Mouse (Mus musculus) lung, embryonic 14.5 days (tissue): Measurements from ENCODE around the gene Rassf10. TPM values are rescaled to one million over a fixed set of nuclear protein-coding genes. Genes with fewer than 3 reads are reported as not detected.
A peak's percentile ranks its signal among the peaks of the same experiment; 100 is the strongest.

Experiments used
- ATAC-seq: fragments of 200-750 bp; cut with Nextera tagmentation; 2 replicates; pipeline ENCODE4 v1.8.0; 2017; ENCODE audit warnings: mild to moderate bottlenecking, moderate TSS enrichment, moderate library complexity; ENCODE audit not compliant: insufficient read depth
- DNase-seq: peaks from one replicate; pipeline ENCODE4 v3.0.0-alpha.2; 2015
- H3K27ac ChIP-seq: fragments of 300-500 bp; sonication (generic); 2 replicates; pipeline ENCODE4 v1.5.1; 2014; ENCODE audit warnings: low read depth, mild to moderate bottlenecking, moderate library complexity
- H3K27me3 ChIP-seq: fragments of 300-500 bp; sonication (generic); 2 replicates; pipeline ENCODE4 v1.6.1; 2014; ENCODE audit warnings: low read length, control low read depth; ENCODE audit not compliant: insufficient read depth
- H3K36me3 ChIP-seq: fragments of 300-500 bp; sonication (generic); 2 replicates; pipeline ENCODE4 v1.6.1; 2014; ENCODE audit warnings: control low read depth; ENCODE audit not compliant: insufficient read depth
- H3K4me1 ChIP-seq: fragments of 300-500 bp; sonication (generic); 2 replicates; pipeline ENCODE4 v1.6.1; 2014; ENCODE audit warnings: antibody characterized with exemption, control low read depth; ENCODE audit not compliant: insufficient read depth
- H3K4me2 ChIP-seq: fragments of 300-500 bp; sonication (generic); 2 replicates; pipeline ENCODE4 v1.6.1; 2014; ENCODE audit warnings: mild to moderate bottlenecking
- H3K4me3 ChIP-seq: fragments of 300-500 bp; sonication (generic); 2 replicates; pipeline ENCODE4 v1.5.1; 2014; ENCODE audit warnings: low read depth, low read length
- H3K9ac ChIP-seq: fragments of 300-500 bp; sonication (generic); 2 replicates; pipeline ENCODE4 v1.6.1; 2014
- H3K9me3 ChIP-seq: fragments of 300-500 bp; sonication (generic); 2 replicates; pipeline ENCODE4 v1.6.1; 2016; ENCODE audit warnings: low read depth, low read length, control low read depth
- CTCF ChIP-seq: IDR thresholded peaks from 2 replicates; pipeline ENCODE4 v1.5.1; 2016; ENCODE audit warnings: antibody characterized with exemption, low read depth
- WGBS: fragments of 180-500 bp; shearing (Covaris S2); extraction: QIAGEN DNeasy Blood & Tissue Kit; methylation state at CpG from one replicate; pipeline ENCODE4 v1.1.7; 2014; 5-methylcytosine and 5-hydroxymethylcytosine counted together
- polyA plus RNA-seq: library from polyadenylated mRNA; unstranded; fragments of >200 nt; fragmentation: Nextera tagmentation; extraction: Ambion mirVana; gene quantifications from 2 replicates; pipeline ENCODE4 v1.2.1, GENCODE M21; 2014

Gene Rassf10
- polyA plus RNA-seq, 1 experiment from 2014 or later, result 22.0 TPM

DNA sequence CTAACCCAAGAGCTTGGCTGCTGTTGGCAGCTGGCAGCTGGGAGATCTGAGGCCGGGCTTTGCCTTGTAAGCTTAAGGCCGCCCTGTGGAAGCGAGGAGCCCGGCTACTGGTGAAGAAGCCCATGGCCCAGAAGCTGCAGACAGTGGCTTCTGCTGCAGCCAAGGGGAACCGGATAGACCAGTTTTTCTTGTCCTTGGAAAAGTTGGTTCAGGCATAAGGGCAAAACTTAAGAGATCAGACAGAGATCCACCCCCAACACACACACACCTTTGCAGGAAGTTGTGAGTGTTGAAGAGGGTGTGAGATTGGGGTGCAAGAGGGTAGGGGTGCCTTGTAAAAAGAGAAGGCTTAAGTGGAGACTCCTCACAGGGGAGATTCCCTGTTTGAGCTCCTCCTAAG lies 39.2 kb downstream of the Rassf10 start:
- no peaks in the 10 kb centered on the region for H3K36me3 ChIP-seq
- no peak for ATAC-seq

DNA sequence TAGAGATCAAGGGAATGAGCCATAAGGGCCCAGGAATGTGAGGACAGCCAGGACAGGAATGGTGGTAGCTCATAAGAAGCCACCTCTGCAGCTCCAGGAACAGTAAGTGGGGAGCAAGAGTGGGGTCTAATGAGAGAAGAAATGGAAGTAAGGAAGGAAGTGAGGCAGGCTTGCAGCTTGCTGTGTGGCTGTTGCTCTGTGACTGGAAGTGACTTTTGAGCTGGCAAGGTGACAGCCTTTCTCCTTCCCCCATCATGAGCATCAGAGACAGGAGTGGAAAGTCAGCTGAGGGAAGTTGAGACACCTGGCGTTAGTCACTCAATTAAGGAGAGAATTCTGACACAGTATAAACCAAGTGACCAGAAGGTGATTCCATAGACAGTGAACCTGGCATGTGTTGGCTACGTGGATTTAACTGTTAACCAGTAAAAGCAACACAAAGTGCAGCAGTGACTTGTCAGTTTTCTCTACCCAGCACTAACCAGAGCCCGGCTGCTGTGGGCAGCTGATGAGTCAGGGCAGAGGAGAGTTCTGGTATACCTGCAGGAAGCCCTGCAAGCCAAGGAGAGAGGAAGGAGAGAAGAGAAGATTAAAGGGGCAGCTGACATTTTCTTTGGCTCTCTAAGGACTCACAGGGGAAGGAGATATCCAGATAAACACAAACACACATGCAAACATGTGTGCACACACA lies 49.9 kb downstream of the Rassf10 start:
- Histone ChIP-seq H3K4me2 (no peak overlapping the region), H3K4me1 (no peaks in the 10 kb centered on the region), H3K9me3 (no peaks in the 10 kb centered on the region), H3K4me3 (no peak overlapping the region), H3K27me3 (no peaks in the 10 kb centered on the region), H3K9ac (no peak overlapping the region), H3K27ac (no peak overlapping the region), H3K36me3 (no peaks in the 10 kb centered on the region)
- 74% methylated on average over 3 of the region's 3 CpGs for WGBS
- no peak for TF ChIP-seq CTCF
- DNase-seq (no peak), ATAC-seq (no peak)

More for the DNA sequence above, 39.2 kb downstream of the Rassf10 start:
- Histone ChIP-seq H3K4me1 (0 out of 2 replicates have a peak, but pooled peaks cover 5% of the 10 kb centered on the region), H3K4me3 (no peak overlapping the region), H3K27me3 (no peaks in the 10 kb centered on the region), H3K27ac (0 out of 2 replicates have a peak overlapping the region, but pooled peaks have one; percentile 46), H3K9me3 (no peaks in the 10 kb centered on the region), H3K4me2 (no peak overlapping the region), H3K9ac (no peak overlapping the region)
- TF ChIP-seq CTCF, result no peak
- peak; percentile 69 for DNase-seq
- 61% methylated on average over 5 of the region's 5 CpGs for WGBS

DNA sequence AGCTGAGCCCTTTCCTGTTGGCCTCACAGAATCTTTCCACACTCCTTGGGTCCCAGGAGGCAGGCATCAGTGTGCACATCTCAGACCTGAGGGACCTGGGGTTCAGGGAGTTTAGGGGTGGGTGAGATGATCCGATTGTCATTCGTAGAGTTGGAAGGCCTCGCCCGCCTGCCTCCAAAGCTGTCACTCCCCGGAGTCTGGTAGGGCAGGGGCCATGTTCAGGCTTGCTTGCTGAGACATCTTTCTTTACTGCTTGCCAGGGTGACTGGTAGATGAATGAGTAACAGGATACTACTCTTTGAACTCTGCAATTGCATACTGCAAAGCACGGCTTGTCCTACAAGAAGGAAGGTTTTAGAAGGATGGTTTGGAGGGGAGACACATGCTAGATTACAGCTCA lies 52.0 kb downstream of the Rassf10 start:
- H3K4me3 ChIP-seq, result no peak overlapping the region
- H3K36me3 ChIP-seq, result no peaks in the 10 kb centered on the region
- ATAC-seq, result no peak
- H3K9me3 ChIP-seq, result no peaks in the 10 kb centered on the region
- DNase-seq, result no peak
- H3K27me3 ChIP-seq, result no peaks in the 10 kb centered on the region
- no peak overlapping the region for H3K9ac ChIP-seq
- H3K27ac ChIP-seq, result no peak overlapping the region
- WGBS, result 79% methylated on average over 6 of the region's 6 CpGs
- no peaks in the 10 kb centered on the region for H3K4me1 ChIP-seq
- TF ChIP-seq CTCF, result no peak
- no peak overlapping the region for H3K4me2 ChIP-seq
